Mouse (Mus musculus) v-Abl transformed pro-B cells (cell line): ENCODE results near the gene Iqgap2.

Source experiments
- in situ Hi-C, 2 experiments: fragments of 400-800 bp; cut with MboI; formaldehyde crosslinking; loops; one replicate each; pipeline ENCODE4 v1.15.1; 2025; ENCODE audit not compliant: unreplicated experiment in 2 of 2

Gene Iqgap2

DNA sequence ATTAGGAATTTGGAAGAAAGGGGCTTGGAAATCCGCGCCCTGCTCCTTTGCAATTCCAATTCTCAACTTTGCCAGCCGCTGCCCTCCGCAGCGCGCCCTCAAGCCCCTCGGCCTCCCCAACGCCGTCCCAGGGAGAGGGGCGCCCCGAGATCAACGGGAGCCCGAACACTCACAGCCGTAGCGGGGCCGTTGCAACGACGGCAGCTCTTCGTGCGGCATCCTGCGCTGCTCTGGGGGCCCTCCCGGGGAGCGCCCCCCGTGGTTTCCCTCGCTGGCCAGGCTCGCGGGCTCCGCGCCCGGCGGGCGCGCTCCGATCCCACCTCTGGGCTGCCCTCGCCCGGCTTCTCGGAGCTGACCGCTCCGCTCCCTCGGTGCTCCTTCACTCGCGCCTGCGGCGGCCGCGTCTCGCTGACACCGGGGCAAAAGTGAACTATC lies at the start of gene Iqgap2:
Gene Iqgap2 (minus strand): TSS at position 432 of the 435 bp plus-strand sequence.
- in situ Hi-C loops: no loop called here

DNA sequence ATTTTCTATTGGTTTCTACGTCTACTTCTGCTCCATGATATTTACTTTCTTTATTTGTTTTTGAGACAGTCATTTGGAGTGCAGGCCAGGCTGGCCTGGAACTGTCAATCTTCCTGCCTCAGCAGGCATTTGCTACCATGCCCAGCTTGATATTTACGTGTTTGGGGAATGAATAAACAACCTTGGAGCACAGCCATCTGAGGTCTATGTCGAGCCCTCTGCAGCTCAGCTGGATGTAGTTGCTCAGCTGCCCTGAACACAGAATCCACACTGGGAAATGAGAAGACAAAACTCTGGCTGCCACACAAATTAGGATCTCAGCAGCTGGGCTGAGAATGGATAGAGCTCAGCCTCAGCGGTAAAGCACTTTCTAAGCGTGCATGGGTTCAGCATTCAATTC lies 49.1 kb upstream of the Iqgap2 start:
- in situ Hi-C loops: no loop called here

DNA sequence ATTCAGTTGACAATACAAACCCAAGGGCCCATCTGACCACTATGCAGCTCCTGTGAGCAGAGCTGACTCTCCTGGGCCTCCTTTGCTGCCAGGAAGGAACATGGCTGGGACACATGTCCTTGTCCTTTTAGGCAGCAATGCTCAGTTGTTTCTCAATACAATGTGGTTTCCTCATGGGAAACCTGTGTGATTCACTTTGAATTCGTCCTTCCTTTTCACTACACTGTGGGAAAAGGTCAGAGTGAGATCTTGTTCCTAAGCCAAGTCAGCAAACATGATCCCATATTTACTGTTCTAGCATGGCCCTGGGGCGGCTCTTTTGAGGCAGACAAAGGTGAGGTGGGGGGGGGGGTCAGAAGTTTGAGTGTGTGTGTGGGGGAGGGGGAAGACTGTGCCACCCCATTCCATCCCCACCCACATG lies 32.5 kb upstream of the Iqgap2 start:
- in situ Hi-C loops: no loop called here

DNA sequence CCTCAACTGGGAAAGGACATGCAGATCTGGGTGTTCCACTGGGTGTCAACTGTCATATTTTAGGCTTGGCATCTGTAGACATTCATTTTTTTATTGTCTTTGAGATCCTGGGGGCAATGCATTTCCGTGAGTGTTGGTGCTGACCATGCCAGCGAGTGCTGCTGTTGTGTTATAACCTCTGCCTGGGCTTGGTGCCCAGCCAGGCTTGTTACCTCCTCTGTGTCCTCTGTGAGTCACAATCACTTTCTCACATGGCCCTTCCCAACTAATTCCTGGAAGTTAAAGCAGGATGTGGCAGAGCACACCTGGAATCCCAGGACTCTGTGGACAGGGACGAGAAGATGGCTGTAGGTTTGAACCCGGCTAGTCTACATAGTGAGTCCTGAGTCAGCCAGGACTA lies 30.9 kb upstream of the Iqgap2 start:
- in situ Hi-C loops: no loop called here

DNA sequence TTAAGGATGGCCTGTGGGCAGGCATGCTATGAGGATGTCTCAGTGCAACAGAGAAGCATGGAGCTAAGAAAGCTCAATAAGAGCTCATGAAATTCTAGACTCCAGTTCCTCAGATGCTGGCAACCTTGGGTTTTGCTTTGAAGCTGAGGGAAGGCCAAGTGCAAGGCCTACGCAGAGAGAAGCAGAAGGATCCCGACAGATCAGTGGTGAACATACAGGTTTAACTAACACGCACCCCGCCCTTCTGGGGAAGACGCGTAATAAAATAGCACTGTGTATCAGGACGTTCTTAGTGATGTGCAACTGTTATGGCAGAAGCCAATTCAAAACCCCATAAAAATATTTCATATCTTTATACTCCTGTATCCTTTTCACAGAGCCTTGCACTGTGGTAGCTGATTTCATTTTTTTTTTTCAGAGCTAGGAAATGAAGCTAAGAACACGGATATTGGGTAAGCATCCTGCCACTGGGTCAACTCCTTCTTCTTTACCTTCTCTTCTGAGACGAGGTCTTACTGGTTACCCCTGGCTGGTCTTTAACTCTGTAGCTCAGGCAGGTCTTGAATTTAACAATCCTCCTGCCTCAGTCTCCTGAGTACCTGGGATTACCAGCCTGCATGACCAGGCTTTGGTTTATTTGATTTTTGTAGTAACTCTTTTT lies 27.0 kb upstream of the Iqgap2 start:
- in situ Hi-C loops: no loop called here

DNA sequence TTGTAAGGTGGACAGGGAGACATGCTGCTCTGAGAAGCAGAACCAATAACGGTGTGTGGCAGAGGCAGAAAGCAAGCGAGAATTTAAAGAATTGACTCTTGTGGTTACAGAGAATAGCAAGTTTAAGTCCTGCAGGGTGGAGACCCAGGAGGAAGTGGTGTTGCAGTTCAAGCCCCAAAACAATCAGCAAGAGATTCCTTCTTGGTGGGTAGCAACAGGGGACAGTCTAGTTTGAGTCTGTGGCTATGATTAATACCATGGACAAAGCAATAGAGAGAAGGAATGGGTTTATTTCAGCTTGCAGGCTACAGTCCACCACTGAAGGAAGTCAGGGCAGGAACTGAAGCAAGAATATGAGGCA lies 21.3 kb upstream of the Iqgap2 start:
- in situ Hi-C loops: no loop called here

DNA sequence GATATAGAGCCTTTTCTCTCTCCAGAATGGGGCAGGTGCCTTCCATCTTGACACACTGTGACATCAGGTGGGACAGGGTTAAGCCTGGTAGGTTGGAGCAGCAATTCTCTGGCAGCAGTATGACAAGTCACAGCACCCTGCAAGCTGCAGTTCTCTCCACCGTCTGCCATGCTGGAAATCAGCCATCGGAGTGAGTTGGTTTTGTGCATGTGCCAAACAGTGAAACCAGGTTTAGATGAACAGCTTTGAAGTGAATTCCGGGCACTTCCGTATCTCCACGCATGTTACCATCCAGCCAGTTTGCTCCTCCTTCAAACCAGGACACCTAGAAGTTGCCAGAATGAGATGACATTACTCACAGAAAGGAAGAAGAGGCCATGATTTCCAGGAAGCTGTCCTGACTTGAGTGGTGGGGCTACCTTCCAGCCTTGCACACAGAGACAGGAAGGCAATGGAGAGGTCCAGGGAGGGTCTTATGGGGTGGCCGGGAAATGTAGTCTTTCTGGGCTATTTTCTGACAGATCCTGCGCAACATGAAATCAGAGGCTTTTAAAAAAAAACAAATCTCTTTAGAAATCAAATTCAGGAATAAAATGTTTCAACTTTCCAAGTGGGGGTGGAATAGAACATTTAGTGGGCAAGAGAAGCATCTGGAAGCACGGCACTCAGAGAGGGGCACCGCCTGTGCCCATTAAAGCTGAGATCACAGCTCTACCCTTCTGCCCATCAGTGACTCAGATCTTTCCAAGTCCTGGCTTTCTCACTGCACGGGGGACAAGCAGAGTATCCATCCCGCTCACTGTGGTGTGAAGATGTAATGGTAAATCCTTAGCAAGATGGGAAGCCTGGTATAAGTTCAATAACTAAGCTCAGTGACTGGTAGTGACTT lies 20.7 kb upstream of the Iqgap2 start:
- in situ Hi-C loops: no loop called here

DNA sequence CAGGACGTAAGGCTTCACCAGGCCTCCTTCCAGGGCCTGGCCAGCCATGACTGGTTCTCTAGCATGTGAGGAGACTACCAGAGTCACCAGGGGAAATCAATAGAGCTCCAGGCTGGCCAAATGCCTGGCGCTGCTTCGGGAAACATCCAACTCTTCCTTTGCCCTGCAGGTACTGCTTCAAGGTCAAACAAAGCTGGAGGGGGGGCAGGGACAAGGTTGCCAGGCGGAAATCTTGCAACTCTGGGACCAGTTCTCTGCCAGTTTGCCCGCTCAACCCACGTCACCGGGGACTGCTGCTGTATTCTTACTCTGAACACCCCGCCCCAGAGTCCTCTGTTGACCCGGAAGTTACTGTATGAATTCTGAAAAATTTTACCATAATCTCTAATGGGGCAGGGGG lies 18.5 kb upstream of the Iqgap2 start:
- in situ Hi-C loops: no loop called here

DNA sequence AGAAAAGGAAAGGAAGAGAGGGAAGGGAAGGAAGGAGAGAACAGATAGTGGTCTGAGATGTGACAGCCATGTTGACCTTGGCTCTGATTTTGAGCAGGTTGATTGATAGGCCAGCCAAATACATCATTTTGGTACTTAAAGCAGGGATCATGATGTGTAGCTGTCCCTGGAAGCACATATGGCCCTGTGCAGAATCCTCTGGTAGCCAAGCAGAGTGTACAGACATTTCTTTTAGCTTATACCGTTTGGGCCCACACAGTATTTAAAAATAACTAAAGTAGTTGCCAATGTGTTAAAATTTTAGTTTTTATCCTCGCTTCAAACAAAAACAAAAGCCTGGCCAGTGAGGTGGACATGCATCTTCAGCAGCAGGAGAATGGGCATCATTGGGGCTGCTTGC lies 17.5 kb upstream of the Iqgap2 start:
- in situ Hi-C loops: no loop called here

DNA sequence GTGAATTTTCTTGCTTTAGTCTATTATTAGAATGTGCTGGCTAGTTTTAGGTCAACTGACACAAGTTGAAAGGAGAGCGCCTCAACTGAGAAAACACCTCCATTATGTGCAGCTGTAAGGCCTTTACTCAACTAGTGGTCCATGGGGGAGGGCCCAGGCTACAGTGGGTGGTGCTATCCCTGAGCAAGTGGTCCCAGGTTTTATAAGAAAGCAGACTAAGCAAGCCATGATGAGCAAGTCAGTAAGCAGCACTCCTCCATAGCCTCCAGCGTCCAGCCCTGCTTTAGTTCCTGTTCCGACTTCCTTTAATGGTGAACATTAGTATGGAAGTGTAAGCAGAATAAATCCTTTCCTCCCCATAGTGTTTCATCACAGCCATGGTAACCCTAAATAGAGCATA lies 11.0 kb upstream of the Iqgap2 start:
- in situ Hi-C loops: no loop called here

DNA sequence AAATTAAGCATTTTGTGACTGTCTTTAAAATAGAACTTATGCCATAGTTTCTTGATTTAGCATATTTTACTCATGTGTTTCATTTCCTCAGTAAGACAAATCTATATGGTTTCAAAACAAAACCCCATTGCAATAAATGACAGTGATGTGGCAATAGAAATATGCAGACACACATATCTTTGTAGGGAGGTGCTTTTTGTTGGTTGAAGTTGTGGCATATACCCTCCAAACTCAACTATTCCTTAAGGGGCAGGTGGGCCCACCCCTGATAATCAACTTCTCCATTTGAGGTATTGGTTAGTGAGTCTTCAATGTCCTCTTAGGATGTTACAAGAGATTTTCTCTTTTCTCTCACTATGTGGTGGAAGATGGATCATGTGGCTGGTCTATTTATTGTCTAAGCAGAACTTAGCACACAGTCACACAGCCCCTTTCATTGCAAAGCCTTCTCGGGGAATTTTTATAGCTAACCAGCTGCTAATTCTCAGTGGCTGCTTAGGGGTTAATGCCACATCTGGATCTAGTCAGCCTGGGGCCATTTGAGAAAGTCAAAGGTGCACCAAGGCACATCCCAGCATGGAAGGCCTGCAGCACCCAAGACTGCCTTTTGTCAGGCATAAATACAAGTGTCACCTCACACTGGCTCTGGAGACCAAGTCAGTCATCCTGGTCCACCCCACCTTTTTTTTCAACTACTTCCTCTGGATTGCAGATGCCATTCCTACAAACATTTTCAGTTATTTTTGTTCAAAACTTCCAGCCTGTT lies 8.3 kb upstream of the Iqgap2 start:
- in situ Hi-C loops: no loop called here

DNA sequence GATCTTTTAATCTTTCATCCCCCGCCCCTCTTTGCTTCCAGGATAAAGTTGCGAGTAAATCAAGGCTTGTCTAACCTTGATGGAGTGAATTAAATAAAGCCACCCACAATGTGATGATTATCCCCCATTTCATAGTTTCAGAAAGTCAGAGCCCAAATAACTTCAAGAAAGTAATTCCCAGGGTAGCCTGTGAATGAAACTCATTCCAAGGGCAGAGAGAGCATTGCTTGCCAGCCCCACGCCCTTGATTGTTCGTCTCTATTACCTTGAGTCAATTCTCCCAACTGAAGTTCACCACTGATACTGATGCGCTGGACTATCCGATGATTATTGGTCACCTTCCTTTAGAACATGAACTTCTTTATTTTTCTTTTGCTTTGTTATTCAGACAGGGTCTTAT lies 4.8 kb upstream of the Iqgap2 start:
- in situ Hi-C loops: no loop called here

DNA sequence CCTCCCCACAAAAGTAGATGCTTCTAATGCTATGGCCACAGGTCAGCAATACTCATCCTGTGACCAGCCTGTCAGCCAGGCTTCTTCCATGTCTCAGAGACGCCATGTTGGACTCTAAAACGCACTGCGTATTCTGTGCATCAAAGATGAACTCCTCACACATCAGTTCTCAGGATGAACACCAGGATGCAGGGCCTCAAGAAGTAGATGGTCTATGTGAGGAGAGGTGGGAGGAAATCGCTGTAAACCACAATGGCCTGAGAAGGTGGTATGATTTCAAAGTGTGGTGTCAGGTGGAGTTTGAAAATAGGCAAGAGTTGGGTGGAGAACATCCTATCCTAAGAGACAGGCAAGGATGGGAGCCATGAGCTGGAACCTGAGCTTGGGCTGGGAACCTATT lies 1.4 kb upstream of the Iqgap2 start:
- in situ Hi-C loops: no loop called here

DNA sequence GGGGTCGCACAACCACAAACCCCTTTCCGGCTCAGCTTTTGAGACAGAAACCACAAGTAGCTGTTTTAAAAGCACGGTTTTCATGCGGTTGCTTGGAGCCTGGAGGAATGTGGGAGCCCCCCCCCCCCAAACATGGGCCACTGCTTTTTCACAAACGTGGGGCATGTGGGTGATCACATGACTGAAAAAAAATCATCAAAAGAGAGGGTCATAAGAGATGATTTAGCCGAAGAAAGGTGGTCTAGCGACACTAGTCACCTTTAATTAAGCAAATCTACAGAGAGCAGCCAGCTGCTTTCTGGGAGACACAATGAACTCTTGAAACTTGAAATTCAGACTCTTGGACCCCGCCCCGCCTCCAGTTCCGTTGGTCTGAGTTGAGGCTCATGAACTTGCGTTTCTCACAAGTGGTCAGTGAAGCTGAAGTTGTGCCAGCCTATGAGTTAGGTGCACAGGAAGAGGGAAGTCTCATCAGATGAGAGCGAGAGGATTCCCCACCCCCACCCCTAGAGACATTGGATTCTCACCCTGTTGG lies 956 bp upstream of the Iqgap2 start:
- in situ Hi-C loops: no loop called here

DNA sequence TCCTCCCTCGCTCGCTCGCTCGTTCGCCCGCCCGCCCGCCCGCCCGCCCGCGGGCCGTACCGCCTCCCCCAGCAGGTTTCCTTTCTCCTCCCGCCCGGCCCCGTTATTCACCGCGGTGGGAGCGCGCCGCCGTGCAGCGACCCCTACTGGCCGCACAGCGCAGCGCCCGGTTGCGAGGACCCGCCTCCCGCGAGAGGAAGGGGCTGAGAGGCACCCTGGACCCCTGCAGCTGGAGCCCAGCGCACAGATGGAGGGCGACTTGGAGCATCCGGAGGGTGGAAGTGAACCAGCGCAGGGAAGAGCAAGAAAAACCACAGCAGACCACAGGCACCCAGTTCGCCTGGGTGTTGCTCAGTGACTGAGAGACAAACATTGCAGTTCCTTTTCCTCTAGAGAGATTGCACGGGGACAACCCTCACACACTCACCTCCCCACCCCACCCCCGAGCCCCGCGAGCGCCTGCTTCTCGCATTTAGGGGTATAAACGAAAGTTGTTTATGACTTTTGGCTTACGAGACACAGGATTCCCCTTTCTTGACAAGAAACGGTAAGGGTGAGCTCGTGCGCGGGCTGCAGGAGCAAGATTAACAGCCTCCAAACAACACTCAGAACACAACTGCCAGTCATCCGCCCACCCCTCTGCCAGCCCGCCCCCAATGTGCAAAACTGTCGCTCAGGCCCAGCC lies 346 bp upstream of the Iqgap2 start:
- in situ Hi-C loops: no loop called here

DNA sequence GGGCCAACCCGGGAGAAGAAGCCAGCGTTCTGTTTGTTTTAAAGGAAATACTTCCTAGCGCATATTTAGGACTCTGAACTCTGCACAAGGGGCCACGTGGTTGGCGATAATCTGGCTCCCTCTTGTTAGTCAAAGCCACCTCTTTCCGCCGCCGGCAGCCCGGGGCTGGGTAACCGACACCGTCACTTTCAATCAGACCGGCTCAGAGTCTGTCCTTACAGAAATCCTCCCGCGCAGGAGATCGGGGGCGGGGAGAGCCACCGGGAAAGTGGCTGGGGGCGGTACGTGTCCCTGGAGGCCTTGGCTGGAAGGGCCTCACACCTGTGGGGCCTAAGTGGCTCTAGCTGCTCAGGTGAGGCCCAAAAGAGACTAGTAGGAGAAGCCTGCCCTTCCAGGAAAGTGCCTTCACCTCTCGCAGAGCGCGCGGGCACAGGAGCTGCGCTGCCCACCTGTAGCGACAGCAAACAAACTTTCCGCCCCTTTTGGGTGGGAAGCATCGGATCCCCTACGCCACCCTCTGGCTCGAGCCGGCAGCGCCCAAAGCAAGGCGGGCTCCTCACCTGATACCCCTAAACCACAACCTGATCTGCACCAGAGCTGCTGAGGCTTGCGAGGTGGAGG lies 761 bp downstream of the Iqgap2 start:
- in situ Hi-C loops: no loop called here

DNA sequence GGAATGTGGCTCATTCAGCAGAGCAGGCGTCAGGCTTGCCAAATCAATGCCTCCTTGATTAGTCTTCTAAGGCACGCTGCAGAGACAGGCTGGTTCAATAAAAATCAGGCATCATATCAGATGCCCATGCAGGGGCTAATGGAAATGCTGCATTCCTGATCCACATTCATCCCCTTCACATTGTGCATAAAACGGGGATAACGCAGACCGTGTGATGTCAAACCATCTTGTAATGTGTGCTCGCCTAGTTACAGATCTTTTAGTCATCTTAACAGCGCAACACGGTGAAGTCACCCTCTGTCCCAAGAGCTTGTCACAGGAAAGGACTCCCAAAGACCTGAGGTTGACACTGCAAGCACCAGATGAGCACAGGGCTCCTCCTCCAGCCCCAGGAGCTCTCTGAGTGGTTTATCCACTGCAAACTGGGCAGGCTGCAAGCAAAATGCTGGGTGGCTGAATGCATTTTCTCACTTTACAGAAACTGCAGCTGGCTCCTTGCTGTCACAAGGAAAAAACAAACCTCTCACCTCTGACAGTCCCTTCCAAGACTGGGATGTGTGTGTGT lies 1.7 kb downstream of the Iqgap2 start:
- in situ Hi-C loops: no loop called here

DNA sequence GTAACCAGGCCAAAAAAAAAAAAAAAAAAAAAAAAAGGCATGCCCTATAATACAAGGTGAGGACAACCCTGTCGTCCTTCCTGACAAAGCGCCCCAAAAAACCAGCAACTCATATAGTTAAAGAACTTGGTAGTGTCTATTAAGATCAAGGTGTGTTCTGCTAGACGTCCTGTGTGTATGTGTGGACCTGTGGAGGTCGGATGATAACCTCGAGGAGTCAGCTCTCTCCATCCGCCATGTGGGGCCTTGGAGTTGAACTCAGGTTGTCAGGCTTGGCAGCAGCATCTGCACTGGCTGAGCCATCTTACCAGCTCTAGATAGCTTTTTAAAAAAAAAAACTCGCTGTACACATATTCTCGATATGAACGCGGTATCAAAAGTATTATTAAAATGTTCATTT lies 2.4 kb downstream of the Iqgap2 start:
- in situ Hi-C loops: no loop called here

DNA sequence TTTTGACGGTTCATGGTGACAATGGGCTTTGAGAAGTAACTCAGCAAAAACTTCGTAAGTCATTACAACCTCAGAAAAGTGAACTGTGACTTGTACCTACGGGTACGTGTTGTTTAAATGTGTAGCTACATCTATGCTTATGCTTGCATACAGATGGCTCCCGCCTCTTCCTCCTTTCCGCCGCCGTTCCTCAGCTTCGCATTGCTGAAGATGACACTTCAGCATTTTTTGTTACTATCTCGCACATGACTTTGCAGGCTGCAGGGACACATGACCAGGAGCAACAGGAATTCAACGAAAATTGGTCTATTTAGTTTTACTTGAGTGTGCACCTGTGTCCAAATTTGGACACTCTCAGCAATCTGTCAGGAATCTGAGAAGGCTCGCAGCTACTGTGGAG lies 3.1 kb downstream of the Iqgap2 start:
- in situ Hi-C loops: no loop called here

DNA sequence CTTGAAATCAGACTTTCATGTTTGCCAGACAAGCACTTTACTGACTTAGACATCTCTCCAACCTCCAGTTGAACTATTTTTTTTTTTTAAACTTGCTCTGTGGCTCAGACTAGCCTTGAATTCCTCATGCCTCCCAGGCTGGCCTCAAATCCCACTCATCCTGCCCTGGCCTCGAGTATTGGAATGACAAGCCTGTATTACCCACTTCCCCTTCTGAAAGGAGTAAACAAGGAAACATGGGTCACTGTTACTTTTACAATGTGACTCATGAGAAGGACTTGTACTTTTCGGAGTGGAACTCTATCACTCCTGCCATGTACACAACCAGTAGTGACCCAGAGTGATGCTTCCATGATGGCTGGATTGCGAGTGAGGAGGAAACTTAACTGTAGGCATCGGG lies 3.6 kb downstream of the Iqgap2 start:
- in situ Hi-C loops: no loop called here
